Mouse (Mus musculus): ENCODE data around the gene Robo1.

DNA sequence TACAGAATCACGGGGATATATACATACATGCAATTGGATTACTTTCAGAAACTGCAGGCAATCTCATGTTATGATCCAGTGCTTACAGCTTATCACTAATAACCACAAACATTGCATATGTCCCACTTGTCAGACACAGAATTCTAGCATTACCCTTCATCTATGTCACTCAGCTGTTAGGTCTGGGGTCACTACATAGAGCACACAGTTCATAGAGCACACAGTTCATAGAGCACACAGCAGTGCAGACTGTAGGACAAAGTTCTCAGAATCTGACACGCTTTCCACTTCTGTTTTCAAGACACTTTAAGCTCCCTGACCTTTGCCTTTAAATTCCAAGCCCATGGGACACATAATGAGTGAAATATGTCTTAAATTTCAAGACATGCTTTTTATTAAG is 307.3 kb downstream of the Robo1 start:
- no peak for TF ChIP-seq CTCF (IDR thresholded peaks at IDR 0.05; ENCODE audit: control insufficient read depth, insufficient read depth, insufficient replicate concordance, low read depth, low read length)
- no peak for TF ChIP-seq POLR2A (IDR thresholded peaks at IDR 0.05; ENCODE audit: control insufficient read depth, low read depth, low read length)
